Mouse (Mus musculus) embryonic facial prominence, embryonic 14.5 days (tissue): ENCODE results near the gene Iffo1. TPM values are rescaled to one million over a fixed set of nuclear protein-coding genes. Genes with fewer than 3 reads are reported as not detected.
"Not testable (repeated sequence)": the region's sequence is repeated elsewhere in the genome, so short reads cannot be mapped to it uniquely, and the experiment has no call there.

Experiments used
- ATAC-seq: fragments of 200-750 bp; cut with Nextera tagmentation; 2 replicates; pipeline ENCODE4 v1.8.0; 2017; ENCODE audit warnings: low read depth, moderate number of reproducible peaks, moderate TSS enrichment
- DNase-seq: peaks from one replicate; pipeline ENCODE4 v3.0.0-alpha.2; 2015; ENCODE audit warnings: low spot score
- H3K27ac ChIP-seq: fragments of 300-500 bp; sonication (generic); replicated peaks from 2 replicates; pipeline ENCODE4 v1.5.1; 2014; ENCODE audit warnings: low read depth, mild to moderate bottlenecking, low read length, moderate library complexity
- H3K27me3 ChIP-seq: fragments of 300-500 bp; sonication (generic); replicated peaks from 2 replicates; pipeline ENCODE4 v1.6.1; 2014; ENCODE audit warnings: low read length; ENCODE audit not compliant: control insufficient read depth, insufficient read depth
- H3K36me3 ChIP-seq: fragments of 300-500 bp; sonication (generic); 2 replicates; pipeline ENCODE4 v1.6.1; 2014; ENCODE audit warnings: low read length, mixed read lengths; ENCODE audit not compliant: control insufficient read depth, insufficient read depth
- H3K4me1 ChIP-seq: fragments of 300-500 bp; sonication (generic); 2 replicates; pipeline ENCODE4 v1.6.1; 2014; ENCODE audit warnings: antibody characterized with exemption, low read length; ENCODE audit not compliant: control insufficient read depth, insufficient read depth
- H3K4me2 ChIP-seq: fragments of 300-500 bp; sonication (generic); 2 replicates; pipeline ENCODE4 v1.6.1; 2014; ENCODE audit warnings: low read depth, mild to moderate bottlenecking, low read length, moderate library complexity, mixed read lengths
- H3K4me3 ChIP-seq: fragments of 300-500 bp; sonication (generic); 2 replicates; pipeline ENCODE4 v1.5.1; 2014; ENCODE audit warnings: low read depth, mild to moderate bottlenecking, low read length
- H3K9ac ChIP-seq: fragments of 300-500 bp; sonication (generic); 2 replicates; pipeline ENCODE4 v1.6.1; 2014; ENCODE audit warnings: low read depth, mild to moderate bottlenecking, low read length, moderate library complexity, mixed read lengths
- H3K9me3 ChIP-seq: fragments of 300-500 bp; sonication (generic); 2 replicates; pipeline ENCODE4 v1.6.1; 2016; ENCODE audit warnings: low read length; ENCODE audit not compliant: control insufficient read depth
- WGBS: fragments of 180-500 bp; shearing (Covaris S2); extraction: QIAGEN DNeasy Blood & Tissue Kit; methylation state at CpG from one replicate; pipeline ENCODE4 v1.1.7; 2014; 5-methylcytosine and 5-hydroxymethylcytosine counted together
- polyA plus RNA-seq: library from polyadenylated mRNA; unstranded; fragments of >200 nt; fragmentation: Nextera tagmentation; extraction: Ambion mirVana; gene quantifications from 2 replicates; pipeline ENCODE4 v1.2.1, GENCODE M21; 2014

Gene Iffo1
- polyA plus RNA-seq, 1 experiment from 2014 or later: 43.7 TPM

GRCm38 (mm10) chr6:125160854-125161760 is 16.1 kb downstream of the Iffo1 start:
- H3K27me3 ChIP-seq: no peaks in the 10 kb centered on the region
- ATAC-seq (no peak), DNase-seq (peak; percentile 83)
- H3K4me1 ChIP-seq: peaks cover 7% of the 10 kb centered on the region
- peak overlapping the region; percentile 67; the same call in 1 of the 2 replicates for H3K27ac ChIP-seq
- no peak overlapping the region for H3K4me3 ChIP-seq
- WGBS: 14% methylated on average over 22 of the region's 22 CpGs
- peaks cover 57% of the 10 kb centered on the region for H3K36me3 ChIP-seq
- no peaks in the 10 kb centered on the region for H3K9me3 ChIP-seq
- H3K9ac ChIP-seq: peak overlapping the region; percentile 25; the same call in 1 of the 2 replicates
- no peak overlapping the region for H3K4me2 ChIP-seq

GRCm38 (mm10) chr6:125161971-125162370 is 16.9 kb downstream of the Iffo1 start:
- not testable (repeated sequence) for H3K9me3 ChIP-seq, H3K27me3 ChIP-seq, ATAC-seq, H3K27ac ChIP-seq, H3K4me3 ChIP-seq, H3K4me2 ChIP-seq, H3K9ac ChIP-seq
- H3K36me3 ChIP-seq: peaks cover 57% of the 10 kb centered on the region
- peak; percentile 77 for DNase-seq
- 50% methylated on average over 1 of the region's 5 CpGs for WGBS
- peaks cover 14% of the 10 kb centered on the region for H3K4me1 ChIP-seq

- H3K9ac ChIP-seq, ATAC-seq, H3K27me3 ChIP-seq, H3K4me3 ChIP-seq, H3K27ac ChIP-seq, H3K4me2 ChIP-seq, DNase-seq, H3K9me3 ChIP-seq: not testable (repeated sequence)
- peaks cover 61% of the 10 kb centered on the region for H3K36me3 ChIP-seq
- peaks cover 22% of the 10 kb centered on the region for H3K4me1 ChIP-seq
- 74% methylated on average over 10 of the region's 16 CpGs for WGBS
Measured at GRCm38 (mm10) chr6:125162615-125163305, 17.7 kb downstream of the Iffo1 start.

GRCm38 (mm10) chr6:125163801-125164657 is 19.0 kb downstream of the Iffo1 start:
- peak overlapping the region; percentile 94 for H3K4me2 ChIP-seq
- ATAC-seq: no peak
- peak overlapping the region; percentile 91 for H3K27ac ChIP-seq
- peaks cover 22% of the 10 kb centered on the region for H3K4me1 ChIP-seq
- H3K36me3 ChIP-seq: peaks cover 66% of the 10 kb centered on the region
- peak overlapping the region; percentile 95 for H3K9ac ChIP-seq
- DNase-seq: peak; percentile 38
- no peaks in the 10 kb centered on the region for H3K27me3 ChIP-seq
- H3K4me3 ChIP-seq: peak overlapping the region; percentile 70
- 3% methylated on average over 20 of the region's 20 CpGs for WGBS
- H3K9me3 ChIP-seq: no peaks in the 10 kb centered on the region

- DNase-seq (peak; percentile 87), ATAC-seq (no peak; the same call in 1 of the 2 replicates)
- Histone ChIP-seq H3K9ac (peak overlapping the region; percentile 95), H3K4me2 (peak overlapping the region; percentile 94), H3K36me3 (peaks cover 66% of the 10 kb centered on the region), H3K9me3 (no peaks in the 10 kb centered on the region), H3K4me1 (peaks cover 22% of the 10 kb centered on the region), H3K27me3 (no peaks in the 10 kb centered on the region), H3K4me3 (peak overlapping the region; percentile 70), H3K27ac (peak overlapping the region; percentile 91)
- WGBS: under 1% methylated on average over 25 of the region's 39 CpGs
Measured at GRCm38 (mm10) chr6:125164672-125165327, 19.8 kb downstream of the Iffo1 start.

- peaks cover 22% of the 10 kb centered on the region for H3K4me1 ChIP-seq
Measured at GRCm38 (mm10) chr6:125165328-125165891, 20.4 kb downstream of the Iffo1 start.

GRCm38 (mm10) chr6:125166051-125166751 is 21.2 kb downstream of the Iffo1 start, which contains the start of gene Gapdh:
Gene Gapdh (minus strand): TSS chr6:125166467.
- WGBS: 0% methylated on average over 13 of the region's 18 CpGs
- peak; percentile 91 for DNase-seq
- ATAC-seq: peak; percentile 64
- peak within 1 kb of the TSS; percentile 95 for H3K9ac ChIP-seq
- H3K27me3 ChIP-seq: no peaks in the 10 kb centered on the region
- H3K9me3 ChIP-seq: no peaks in the 10 kb centered on the region
- peaks cover 68% of the 10 kb centered on the region for H3K36me3 ChIP-seq
- peak within 1 kb of the TSS; percentile 70 for H3K4me3 ChIP-seq
- H3K4me1 ChIP-seq: peaks cover 22% of the 10 kb centered on the region
- peak within 1 kb of the TSS; percentile 94 for H3K4me2 ChIP-seq
- H3K27ac ChIP-seq: peak within 1 kb of the TSS; percentile 95

More at GRCm38 (mm10) chr6:125165328-125165891, 20.4 kb downstream of the Iffo1 start:
- H3K9ac ChIP-seq: peak overlapping the region; percentile 95
- H3K27ac ChIP-seq: peak overlapping the region; percentile 95
- peak; percentile 90 for ATAC-seq
- H3K4me2 ChIP-seq: peak overlapping the region; percentile 94
- WGBS: 1% methylated on average over 36 of the region's 36 CpGs
- no peaks in the 10 kb centered on the region for H3K27me3 ChIP-seq
- peaks cover 68% of the 10 kb centered on the region for H3K36me3 ChIP-seq
- H3K4me3 ChIP-seq: peak overlapping the region; percentile 70
- H3K9me3 ChIP-seq: no peaks in the 10 kb centered on the region
- DNase-seq: peak; percentile 99
